Mouse (Mus musculus) gastrocnemius, postnatal 36 days (tissue): ENCODE measurements around the gene Map3k6. TPM values are rescaled to one million over a fixed set of nuclear protein-coding genes. Genes with fewer than 3 reads are reported as not detected.

Experiments
- microRNA-seq, 2 experiments: library from miRNA; unstranded; fragments of <30 nt; microRNA quantifications; one replicate each; pipeline ENCODE4 v1.2.0; 2021
- total RNA-seq, 2 experiments: library from RNA; stranded (reverse); gene quantifications; 2 replicates each; pipeline ENCODE4 v1.2.3; 2021

Gene Map3k6
- total RNA-seq, 2 experiments from 2014 or later: 7.1 to 10.4 TPM

Small RNA genes lying within 50 kb of the gene (microRNA-seq; reads per million reads assigned to microRNA genes)
- gene Mir7017: 0 reads per million in 2 experiments

Other genes starting within 250 kb of the Map3k6 start
- gene Ahdc1, start 229.6 kb upstream of the Map3k6 start, total RNA-seq: 10 to 100 TPM; 27.4 to 31.7 TPM
- gene Wasf2, start 110.3 kb upstream of the Map3k6 start, total RNA-seq: 10 to 100 TPM; 31.1 to 31.8 TPM
- gene Cd164l2, start 28.7 kb upstream of the Map3k6 start, total RNA-seq: under 1 TPM in 1 of 2 experiments, not detected in 1; 0.27 TPM
- gene Gpr3, start 28.3 kb upstream of the Map3k6 start, total RNA-seq: not detected
- under 1 TPM in 1 of 2 experiments, not detected in 1; 0.64 TPM for gene Sytl1, start 22.3 kb downstream of the Map3k6 start, total RNA-seq
- gene Tmem222, start 37.0 kb downstream of the Map3k6 start, total RNA-seq: 10 to 100 TPM; 20.9 to 22.5 TPM
- 10 to 100 TPM; 85.6 to 88.5 TPM for gene Wdtc1, start 112.7 kb downstream of the Map3k6 start, total RNA-seq
- gene Slc9a1, start 128.9 kb downstream of the Map3k6 start, total RNA-seq: 1 to 10 TPM; 8.3 to 9.8 TPM
- gene Tent5b, start 239.3 kb downstream of the Map3k6 start, total RNA-seq: 1 to 10 TPM in 1 of 2 experiments, under 1 TPM in 1; 0.59 to 1.0 TPM